Mouse (Mus musculus) thymus, adult 2 months (tissue): ENCODE data around the gene Nr4a1.

Source experiments
- CTCF ChIP-seq: fragments of 200-500 bp; IDR thresholded peaks from 2 replicates; pipeline ENCODE4 v1.5.1; 2012; ENCODE audit warnings: mild to moderate bottlenecking, control low read depth, low read length, moderate library complexity, borderline replicate concordance; ENCODE audit not compliant: control insufficient read depth, poor library complexity, insufficient read depth; ENCODE audit errors: extremely low read depth
- POLR2A ChIP-seq: fragments of 200-500 bp; IDR thresholded peaks from 2 replicates; pipeline ENCODE4 v1.6.1; 2012; ENCODE audit warnings: mild to moderate bottlenecking, low read length, control low read depth, moderate library complexity; ENCODE audit not compliant: control insufficient read depth, poor library complexity, insufficient read depth; ENCODE audit errors: extremely low read depth

DNA sequence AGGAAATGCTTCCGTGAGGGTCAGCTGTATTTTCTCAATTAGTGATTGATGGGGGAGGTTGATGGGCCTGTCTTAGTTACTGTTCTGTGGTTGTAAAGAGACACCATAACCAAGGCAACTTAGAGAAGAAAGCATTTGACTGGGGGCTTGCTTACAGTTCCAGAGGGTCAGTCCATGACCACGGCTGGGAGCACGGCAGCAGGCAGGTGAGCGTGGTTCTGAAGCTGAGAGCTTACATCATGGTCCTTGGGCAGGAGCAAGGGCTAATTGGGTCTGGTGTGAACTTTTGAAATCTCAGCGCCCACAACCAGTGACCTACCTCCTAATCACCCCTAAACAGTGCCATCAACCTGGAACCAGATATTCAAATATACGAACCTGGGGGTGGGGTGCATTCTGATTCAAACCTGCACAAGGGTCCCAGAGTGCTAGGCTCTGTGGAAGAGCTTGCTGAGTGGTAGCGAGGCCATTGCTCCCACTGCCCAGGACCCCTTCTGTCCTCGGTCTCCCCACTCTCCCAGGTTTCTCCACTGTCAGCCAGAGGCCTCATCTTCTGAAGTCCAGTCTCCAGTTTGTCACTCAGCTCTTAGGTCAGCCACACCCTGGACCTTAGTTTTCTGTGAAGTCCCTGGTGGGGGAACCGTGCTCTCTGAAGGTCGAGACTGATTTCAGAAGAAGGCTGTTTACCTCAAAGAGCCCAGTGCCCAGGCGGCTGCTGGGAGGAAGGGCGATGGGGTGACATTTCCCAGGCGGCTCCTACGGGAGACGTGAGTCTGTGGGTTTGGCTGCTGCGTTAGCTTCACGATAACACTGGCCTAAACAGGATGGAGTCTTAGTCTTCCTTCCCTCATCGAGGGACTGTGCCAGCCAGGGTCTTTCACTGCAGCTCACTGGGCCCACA lies 63.1 kb downstream of the Nr4a1 start:
- TF ChIP-seq CTCF (no peak), POLR2A (no peak)
